Mouse (Mus musculus) cerebellum, adult 11-12 months (tissue): ENCODE measurements around the gene Ccdc185.

ENCODE experiments used
- DNase-seq: peaks from one replicate; pipeline ENCODE4 v3.0.0; 2022

The Ccdc185 gene

GRCm38 (mm10) chr1:182749080-182749479, at the start of gene Ccdc185:
Gene Ccdc185, minus strand, starts transcription at chr1:182749180.
- no peak for DNase-seq

- DNase-seq: peak; percentile 74
Observed at GRCm38 (mm10) chr1:182797048-182797447, 48.1 kb upstream of the Ccdc185 start.

- no peak for DNase-seq
Observed at GRCm38 (mm10) chr1:182794628-182795027, 45.6 kb upstream of the Ccdc185 start.

GRCm38 (mm10) chr1:182794221-182794620, 45.2 kb upstream of the Ccdc185 start:
- DNase-seq: no peak

GRCm38 (mm10) chr1:182792521-182793071, 43.6 kb upstream of the Ccdc185 start:
- peak; percentile 32 for DNase-seq

- DNase-seq: no peak
Observed at GRCm38 (mm10) chr1:182788896-182789295, 39.9 kb upstream of the Ccdc185 start.

GRCm38 (mm10) chr1:182787030-182787429, 38.0 kb upstream of the Ccdc185 start:
- DNase-seq: no peak

- DNase-seq: no peak
Observed at GRCm38 (mm10) chr1:182785504-182785903, 36.5 kb upstream of the Ccdc185 start.

GRCm38 (mm10) chr1:182784784-182785183, 35.8 kb upstream of the Ccdc185 start:
- DNase-seq: peak; percentile 49

- DNase-seq: no peak
Observed at GRCm38 (mm10) chr1:182783774-182784173, 34.8 kb upstream of the Ccdc185 start.

GRCm38 (mm10) chr1:182779024-182779520, 30.1 kb upstream of the Ccdc185 start:
- no peak for DNase-seq

- DNase-seq: no peak
Observed at GRCm38 (mm10) chr1:182778225-182778624, 29.2 kb upstream of the Ccdc185 start.

GRCm38 (mm10) chr1:182776749-182777410, 27.9 kb upstream of the Ccdc185 start:
- peak; percentile 45 for DNase-seq

- DNase-seq: no peak
Observed at GRCm38 (mm10) chr1:182775576-182775975, 26.6 kb upstream of the Ccdc185 start.

GRCm38 (mm10) chr1:182764541-182765281, 15.7 kb upstream of the Ccdc185 start:
- peak; percentile 55 for DNase-seq

GRCm38 (mm10) chr1:182763716-182764461, 14.9 kb upstream of the Ccdc185 start, which contains the start of gene Susd4:
Gene Susd4, plus strand, starts transcription at chr1:182763860.
- DNase-seq: peak; percentile 94

GRCm38 (mm10) chr1:182763191-182763715, 14.3 kb upstream of the Ccdc185 start:
- DNase-seq: no peak

- no peak for DNase-seq
Observed at GRCm38 (mm10) chr1:182758783-182759182, 9.8 kb upstream of the Ccdc185 start.

- no peak for DNase-seq
Observed at GRCm38 (mm10) chr1:182754865-182755264, 5.9 kb upstream of the Ccdc185 start.

GRCm38 (mm10) chr1:182753694-182754093, 4.7 kb upstream of the Ccdc185 start:
- no peak for DNase-seq

- no peak for DNase-seq
Observed at GRCm38 (mm10) chr1:182751301-182751700, 2.3 kb upstream of the Ccdc185 start.

- no peak for DNase-seq
Observed at GRCm38 (mm10) chr1:182747834-182748233, 1.1 kb downstream of the Ccdc185 start.

GRCm38 (mm10) chr1:182747081-182747480, 1.9 kb downstream of the Ccdc185 start:
- DNase-seq: no peak
